Mouse (Mus musculus): ENCODE measurements around the gene Olfr875.

DNA sequence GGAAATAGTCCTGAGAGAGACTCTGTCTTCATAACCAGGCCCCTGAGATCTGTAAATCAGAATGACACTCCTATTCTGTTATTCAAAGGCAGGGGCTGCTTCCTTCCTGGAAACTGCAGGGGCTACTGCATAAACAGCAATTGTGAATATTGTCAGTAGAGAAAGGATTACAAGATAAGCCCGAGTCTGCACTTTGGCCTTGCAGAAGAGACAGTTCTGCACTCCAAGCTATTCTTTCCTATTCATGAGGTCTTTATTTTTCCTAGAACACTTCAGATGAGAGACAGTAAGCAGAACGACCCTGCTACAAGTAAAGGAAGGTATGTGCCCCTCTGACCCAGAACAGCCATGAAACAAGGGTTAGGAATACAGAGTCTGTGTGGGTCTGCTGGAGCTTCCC, at the start of gene Olfr875:
- TF ChIP-seq CTCF (IDR thresholded peaks at IDR 0.05; ENCODE audit: insufficient read depth, low read length): no peak
- no peak for TF ChIP-seq POLR2A (IDR thresholded peaks at IDR 0.05; ENCODE audit: borderline replicate concordance, extremely low read depth, low read depth, low read length)
